Mouse (Mus musculus) ES-CJ7 (cell line): Measurements from ENCODE around the gene Top1.

Source experiments
- DNase-seq: peaks from one replicate; pipeline ENCODE4 v3.0.0; 2011; ENCODE audit warnings: low read depth, low spot score

Top1 gene

GRCm38 (mm10) chr2:160645614-160646137 is at the start of gene Top1:
Top1 (plus strand) TSS chr2:160645888.
- peak; percentile 99 for DNase-seq

- peak; percentile 70 for DNase-seq
Measured at GRCm38 (mm10) chr2:160597582-160598281, 48.0 kb upstream of the Top1 start.

- DNase-seq = peak; percentile 33
Measured at GRCm38 (mm10) chr2:160601805-160602204, 43.9 kb upstream of the Top1 start.

- no peak for DNase-seq
Measured at GRCm38 (mm10) chr2:160603154-160603933, 42.3 kb upstream of the Top1 start.

GRCm38 (mm10) chr2:160610012-160610411 is 35.7 kb upstream of the Top1 start:
- DNase-seq = no peak

GRCm38 (mm10) chr2:160613186-160613919 is 32.3 kb upstream of the Top1 start:
- DNase-seq = no peak

GRCm38 (mm10) chr2:160617741-160618140 is 27.9 kb upstream of the Top1 start:
- no peak for DNase-seq

- DNase-seq = no peak
Measured at GRCm38 (mm10) chr2:160618619-160619220, 27.0 kb upstream of the Top1 start.

GRCm38 (mm10) chr2:160619300-160619699 is 26.4 kb upstream of the Top1 start:
- DNase-seq = no peak

- DNase-seq = no peak
Measured at GRCm38 (mm10) chr2:160619831-160620230, 25.9 kb upstream of the Top1 start.

- no peak for DNase-seq
Measured at GRCm38 (mm10) chr2:160620279-160620963, 25.3 kb upstream of the Top1 start.

- no peak for DNase-seq
Measured at GRCm38 (mm10) chr2:160621001-160621448, 24.7 kb upstream of the Top1 start.

GRCm38 (mm10) chr2:160621661-160622211 is 24.0 kb upstream of the Top1 start:
- no peak for DNase-seq

GRCm38 (mm10) chr2:160622646-160623045 is 23.0 kb upstream of the Top1 start:
- no peak for DNase-seq

GRCm38 (mm10) chr2:160623745-160624144 is 21.9 kb upstream of the Top1 start:
- no peak for DNase-seq

GRCm38 (mm10) chr2:160627207-160628025 is 18.3 kb upstream of the Top1 start:
- no peak for DNase-seq

GRCm38 (mm10) chr2:160628055-160628454 is 17.6 kb upstream of the Top1 start:
- DNase-seq = no peak

GRCm38 (mm10) chr2:160628666-160629527 is 16.8 kb upstream of the Top1 start:
- DNase-seq = no peak

GRCm38 (mm10) chr2:160629528-160629830 is 16.2 kb upstream of the Top1 start:
- DNase-seq = no peak
